Mouse (Mus musculus) liver, postnatal 0 days (tissue): ENCODE measurements around the gene Mdm4. TPM values are rescaled to one million over a fixed set of nuclear protein-coding genes. Genes with fewer than 3 reads are reported as not detected.
A peak's percentile ranks its signal among the peaks of the same experiment; 100 is the strongest.
"Not testable (repeated sequence)": the region's sequence is repeated elsewhere in the genome, so short reads cannot be mapped to it uniquely, and the experiment has no call there.

Experiments used
- ATAC-seq: fragments of 200-750 bp; cut with Nextera tagmentation; 2 replicates; pipeline ENCODE4 v1.8.0; 2017; ENCODE audit warnings: mild to moderate bottlenecking, moderate library complexity
- DNase-seq: peaks from one replicate; pipeline ENCODE4 v3.0.0-alpha.2; 2016
- H3K27ac ChIP-seq: fragments of 300-500 bp; sonication (generic); 2 replicates; pipeline ENCODE4 v1.5.1; 2014; ENCODE audit warnings: antibody characterized with exemption, moderate library complexity, mild to moderate bottlenecking, low read depth
- H3K27me3 ChIP-seq: fragments of 300-500 bp; sonication (generic); 2 replicates; pipeline ENCODE4 v1.6.1; 2014; ENCODE audit warnings: low read length, control low read depth, mixed read lengths; ENCODE audit not compliant: insufficient read depth
- H3K36me3 ChIP-seq: fragments of 300-500 bp; sonication (generic); replicated peaks from 2 replicates; pipeline ENCODE4 v1.6.1; 2014; ENCODE audit warnings: mild to moderate bottlenecking, control low read depth, low read length, moderate library complexity, mixed read lengths; ENCODE audit not compliant: insufficient read depth
- H3K4me1 ChIP-seq: fragments of 300-500 bp; sonication (generic); 2 replicates; pipeline ENCODE4 v1.6.1; 2014; ENCODE audit warnings: antibody characterized with exemption, mild to moderate bottlenecking, control low read depth; ENCODE audit not compliant: insufficient read depth
- H3K4me2 ChIP-seq: fragments of 300-500 bp; sonication (generic); 2 replicates; pipeline ENCODE4 v1.6.1; 2014; ENCODE audit warnings: low read depth, mild to moderate bottlenecking, low read length, moderate library complexity, mixed read lengths
- H3K4me3 ChIP-seq: fragments of 300-500 bp; sonication (generic); 2 replicates; pipeline ENCODE4 v1.5.1; 2014; ENCODE audit warnings: low read depth, low read length
- H3K9ac ChIP-seq: fragments of 300-500 bp; sonication (generic); replicated peaks from 2 replicates; pipeline ENCODE4 v1.6.1; 2014; ENCODE audit warnings: mild to moderate bottlenecking, moderate library complexity
- H3K9me3 ChIP-seq: fragments of 300-500 bp; sonication (generic); 2 replicates; pipeline ENCODE4 v1.6.1; 2016; ENCODE audit warnings: mild to moderate bottlenecking, control low read depth, low read length, mixed read lengths
- CTCF ChIP-seq: sonication (generic); IDR thresholded peaks from 2 replicates; pipeline ENCODE4 v1.5.1; 2016; ENCODE audit warnings: antibody characterized with exemption, low read depth
- EP300 ChIP-seq: IDR thresholded peaks from 2 replicates; pipeline ENCODE4 v1.6.1; 2016; ENCODE audit warnings: antibody characterized with exemption, low read depth, mild to moderate bottlenecking
- WGBS: fragments of 180-500 bp; shearing (Covaris S2); extraction: QIAGEN DNeasy Blood & Tissue Kit; methylation state at CpG from one replicate; pipeline ENCODE4 v1.1.7; 2014; ENCODE audit not compliant: insufficient replicate concordance; 5-methylcytosine and 5-hydroxymethylcytosine counted together
- polyA plus RNA-seq: library from polyadenylated mRNA; unstranded; fragments of >200 nt; fragmentation: Nextera tagmentation; extraction: Ambion mirVana; gene quantifications from 2 replicates; pipeline ENCODE4 v1.2.1, GENCODE M21; 2015

The Mdm4 gene
- polyA plus RNA-seq, 1 experiment from 2014 or later = 9.0 TPM

GRCm38 (mm10) chr1:133006571-133006970 is 23.8 kb downstream of the Mdm4 start:
- no peak overlapping the region for H3K4me3 ChIP-seq
- no peak overlapping the region for H3K9ac ChIP-seq
- no peak overlapping the region for H3K4me2 ChIP-seq
- H3K4me1 ChIP-seq = no peaks in the 10 kb centered on the region
- H3K27me3 ChIP-seq = no peaks in the 10 kb centered on the region
- no peak for DNase-seq
- H3K9me3 ChIP-seq = no peaks in the 10 kb centered on the region
- 71% methylated on average over 3 of the region's 3 CpGs for WGBS
- H3K27ac ChIP-seq = no peak overlapping the region
- no peak for ATAC-seq
- H3K36me3 ChIP-seq = peaks cover 64% of the 10 kb centered on the region
- no peak for TF ChIP-seq EP300

GRCm38 (mm10) chr1:133000347-133000746 is 30.0 kb downstream of the Mdm4 start:
- TF ChIP-seq CTCF = no peak
- no peak for TF ChIP-seq EP300
- no peaks in the 10 kb centered on the region for H3K4me1 ChIP-seq
- WGBS = 77% methylated on average over 6 of the region's 6 CpGs
- H3K9ac ChIP-seq = no peak overlapping the region
- no peak overlapping the region for H3K4me2 ChIP-seq
- H3K27ac ChIP-seq = no peak overlapping the region
- ATAC-seq (no peak), DNase-seq (no peak)
- H3K9me3 ChIP-seq = no peaks in the 10 kb centered on the region
- peaks cover 80% of the 10 kb centered on the region for H3K36me3 ChIP-seq
- no peaks in the 10 kb centered on the region for H3K27me3 ChIP-seq
- H3K4me3 ChIP-seq = no peak overlapping the region

- no peaks in the 10 kb centered on the region for H3K4me1 ChIP-seq
- ATAC-seq (no peak), DNase-seq (no peak)
- H3K27ac ChIP-seq = no peak overlapping the region
- TF ChIP-seq EP300 = no peak
- no peak for TF ChIP-seq CTCF
- H3K9me3 ChIP-seq = no peaks in the 10 kb centered on the region
- peaks cover 59% of the 10 kb centered on the region for H3K36me3 ChIP-seq
- no peak overlapping the region for H3K9ac ChIP-seq
- no peak overlapping the region for H3K4me2 ChIP-seq
- WGBS = 93% methylated on average over 7 of the region's 7 CpGs
- no peak overlapping the region for H3K4me3 ChIP-seq
- no peaks in the 10 kb centered on the region for H3K27me3 ChIP-seq
Observed at GRCm38 (mm10) chr1:132991580-132991979, 38.8 kb downstream of the Mdm4 start.

GRCm38 (mm10) chr1:132990733-132991132 is 39.6 kb downstream of the Mdm4 start:
- Histone ChIP-seq H3K4me3 (no peak overlapping the region), H3K4me2 (no peak overlapping the region), H3K9ac (no peak overlapping the region), H3K27ac (no peak overlapping the region), H3K4me1 (no peaks in the 10 kb centered on the region), H3K36me3 (peaks cover 57% of the 10 kb centered on the region), H3K9me3 (no peaks in the 10 kb centered on the region), H3K27me3 (no peaks in the 10 kb centered on the region)
- ATAC-seq (no peak), DNase-seq (no peak)
- WGBS = 93% methylated on average over 3 of the region's 3 CpGs
- no peak for TF ChIP-seq CTCF
- no peak for TF ChIP-seq EP300

GRCm38 (mm10) chr1:132988556-132989459 is 41.6 kb downstream of the Mdm4 start:
- WGBS = 68% methylated on average over 12 of the region's 12 CpGs
- peaks cover 58% of the 10 kb centered on the region for H3K36me3 ChIP-seq

GRCm38 (mm10) chr1:132982728-132983127 is 47.6 kb downstream of the Mdm4 start:
- no peak overlapping the region for H3K4me2 ChIP-seq
- no peaks in the 10 kb centered on the region for H3K9me3 ChIP-seq
- no peaks in the 10 kb centered on the region for H3K27me3 ChIP-seq
- no peak overlapping the region for H3K4me3 ChIP-seq
- no peak for ATAC-seq
- TF ChIP-seq CTCF = peak; percentile 66
- no peak for TF ChIP-seq EP300
- H3K27ac ChIP-seq = no peak overlapping the region
- DNase-seq = peak; percentile 65
- H3K36me3 ChIP-seq = peaks cover 35% of the 10 kb centered on the region
- WGBS = 64% methylated on average over 7 of the region's 7 CpGs
- H3K9ac ChIP-seq = no peak overlapping the region
- no peaks in the 10 kb centered on the region for H3K4me1 ChIP-seq

More at GRCm38 (mm10) chr1:132988556-132989459, 41.6 kb downstream of the Mdm4 start:
- H3K4me2 ChIP-seq, H3K27ac ChIP-seq, DNase-seq, H3K4me1 ChIP-seq, H3K9ac ChIP-seq, H3K9me3 ChIP-seq, H3K4me3 ChIP-seq, H3K27me3 ChIP-seq, ATAC-seq: not testable (repeated sequence)
